Mouse (Mus musculus): Measurements from ENCODE around the gene Hilpda.

DNA sequence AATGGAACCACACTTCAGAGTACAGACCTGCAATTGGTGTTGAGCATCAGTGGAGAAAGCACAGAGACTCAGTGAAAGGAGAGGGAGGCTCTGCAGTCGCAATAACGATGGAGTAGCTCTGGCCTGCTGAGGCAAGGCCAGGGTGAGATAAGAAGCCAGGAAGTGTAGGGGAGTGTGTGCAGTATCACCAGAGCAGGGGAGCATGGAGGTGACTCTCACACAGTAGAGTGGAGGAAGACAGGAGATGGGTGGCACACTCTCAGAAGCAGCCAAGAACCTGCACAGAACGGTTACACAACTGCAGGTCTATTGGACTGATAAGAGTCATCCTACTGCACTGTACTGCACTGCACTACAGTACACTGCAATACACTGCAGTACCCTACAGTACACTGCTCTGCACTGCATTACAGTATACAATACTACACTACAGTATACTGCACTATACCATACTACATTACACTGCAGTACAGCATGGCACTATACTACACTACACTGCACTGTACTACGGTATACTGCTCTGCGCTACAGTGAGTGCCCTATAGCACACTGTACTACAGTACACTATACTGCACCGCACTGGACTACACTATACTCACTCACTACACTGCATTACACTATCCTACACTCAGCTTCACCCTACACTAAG lies 42.9 kb upstream of the Hilpda start:
- TF ChIP-seq CTCF (IDR thresholded peaks at IDR 0.05; ENCODE audit: borderline replicate concordance, insufficient read depth, low read depth, low read length): no peak
- no peak for TF ChIP-seq POLR2A (IDR thresholded peaks at IDR 0.05; ENCODE audit: borderline replicate concordance, insufficient read depth, low read length)
